Mouse (Mus musculus) C3H10T1/2 (cell line): ENCODE measurements around the gene Entpd3. TPM values are rescaled to one million over a fixed set of nuclear protein-coding genes. Genes with fewer than 3 reads are reported as not detected.

ENCODE experiments used
- polyA plus RNA-seq, 2 experiments: library from polyadenylated mRNA; unstranded; fragments of >200 nt; fragmentation: generic; extraction: Trizol; gene quantifications; one replicate each; pipeline ENCODE4 v1.2.1; 2012; ENCODE audit warnings: missing spikeins in 2 of 2

The Entpd3 gene
- polyA plus RNA-seq: under 1 TPM; 0.01 to 0.31 TPM

GRCm38 (mm10) chr9:120539662-120540251 lies at the start of gene Entpd3:
Gene Entpd3, plus strand, starts transcription at chr9:120539818.

GRCm38 (mm10) chr9:120492010-120492399 lies 47.6 kb upstream of the Entpd3 start, which contains the start of gene Eif1b:
Gene Eif1b, plus strand, starts transcription at chr9:120492232.

GRCm38 (mm10) chr9:120570741-120571592 lies 31.3 kb downstream of the Entpd3 start, which contains the start of gene Rpl14:
Gene Rpl14, plus strand, starts transcription at chr9:120571444.

Other genes starting within 250 kb of the Entpd3 start
- gene Myrip, start 238.3 kb upstream of the Entpd3 start, polyA plus RNA-seq: not detected
- 10 to 100 TPM; 31.1 to 62.1 TPM for gene Eif1b, start 47.6 kb upstream of the Entpd3 start, polyA plus RNA-seq
- 1,000 to 10,000 TPM; 1,346 to 2,734 TPM for gene Rpl14, start 31.6 kb downstream of the Entpd3 start, polyA plus RNA-seq